Mouse (Mus musculus) Muller cell, postnatal 12 days (primary cell): Measurements from ENCODE around the gene Gm28230.

Source experiments
- DNase-seq: peaks from one replicate; pipeline ENCODE4 v3.0.0-alpha.2; 2015; ENCODE audit errors: inconsistent ontology term

The Gm28230 gene

GRCm38 (mm10) chr2:74691022-74691951 is 35.2 kb upstream of the Gm28230 start, which contains the start of gene Hoxd10:
TSS of gene Hoxd10 (plus strand) at chr2:74691924.
- DNase-seq = no peak

GRCm38 (mm10) chr2:74691995-74692807 is 34.3 kb upstream of the Gm28230 start:
- DNase-seq = no peak

GRCm38 (mm10) chr2:74692808-74693431 is 33.6 kb upstream of the Gm28230 start:
- DNase-seq = no peak

DNA sequence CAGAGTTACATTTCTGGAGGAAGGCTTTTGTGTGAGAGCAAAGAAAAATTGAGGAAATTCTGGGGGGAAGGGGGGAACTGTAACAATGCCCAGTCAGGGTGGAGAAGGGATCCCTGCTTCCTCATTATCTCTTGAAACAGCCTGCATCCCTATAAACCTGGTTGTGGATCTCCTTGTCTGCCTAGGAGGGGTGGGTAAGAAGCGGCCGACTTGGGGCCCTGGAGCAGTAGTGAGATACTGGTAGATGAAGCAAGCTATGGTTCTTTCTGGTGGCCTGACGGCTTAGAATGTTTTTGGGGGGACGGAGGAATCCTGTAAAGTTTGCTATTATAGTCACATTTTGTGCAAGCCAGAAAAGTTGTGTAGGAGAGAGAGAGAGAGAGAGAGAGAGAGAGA is 33.1 kb upstream of the Gm28230 start:
- DNase-seq = no peak

GRCm38 (mm10) chr2:74694066-74694465 is 32.5 kb upstream of the Gm28230 start:
- no peak for DNase-seq

GRCm38 (mm10) chr2:74695383-74695782 is 31.1 kb upstream of the Gm28230 start:
- no peak for DNase-seq

GRCm38 (mm10) chr2:74695813-74696430 is 30.6 kb upstream of the Gm28230 start:
- no peak for DNase-seq

- no peak for DNase-seq
These were observed 29.8 kb upstream of the Gm28230 start for GRCm38 (mm10) chr2:74696442-74697335.

DNA sequence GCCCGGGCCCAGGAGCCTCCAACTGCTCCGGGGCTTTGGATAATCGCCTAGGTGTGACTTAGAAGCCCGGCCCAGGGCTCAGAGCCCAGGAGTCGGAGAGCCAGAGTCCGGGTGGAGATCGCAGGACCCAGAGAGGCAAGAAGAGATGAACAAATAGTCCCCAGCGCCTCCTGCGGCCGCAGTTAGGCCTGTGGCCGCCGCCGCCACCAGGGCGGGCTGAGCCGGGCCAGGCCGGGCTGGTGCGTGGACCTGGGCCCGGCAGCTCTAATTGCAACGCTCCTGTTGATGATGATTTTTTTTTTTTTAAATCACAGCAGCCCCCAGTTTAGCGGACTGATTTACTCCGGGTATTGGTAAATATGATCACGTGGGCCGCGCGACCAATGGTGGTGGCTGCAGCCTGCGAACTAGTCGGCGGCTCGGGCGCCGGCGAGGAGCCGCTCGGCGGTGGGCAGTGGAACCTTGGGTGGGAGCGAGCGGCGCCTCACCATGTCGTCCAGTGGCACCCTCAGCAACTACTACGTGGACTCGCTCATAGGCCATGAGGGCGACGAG is 28.9 kb upstream of the Gm28230 start, which contains the start of gene Hoxd9:
TSS of gene Hoxd9 (plus strand) at position 161 of the 555 bp plus-strand sequence.
- DNase-seq = no peak

DNA sequence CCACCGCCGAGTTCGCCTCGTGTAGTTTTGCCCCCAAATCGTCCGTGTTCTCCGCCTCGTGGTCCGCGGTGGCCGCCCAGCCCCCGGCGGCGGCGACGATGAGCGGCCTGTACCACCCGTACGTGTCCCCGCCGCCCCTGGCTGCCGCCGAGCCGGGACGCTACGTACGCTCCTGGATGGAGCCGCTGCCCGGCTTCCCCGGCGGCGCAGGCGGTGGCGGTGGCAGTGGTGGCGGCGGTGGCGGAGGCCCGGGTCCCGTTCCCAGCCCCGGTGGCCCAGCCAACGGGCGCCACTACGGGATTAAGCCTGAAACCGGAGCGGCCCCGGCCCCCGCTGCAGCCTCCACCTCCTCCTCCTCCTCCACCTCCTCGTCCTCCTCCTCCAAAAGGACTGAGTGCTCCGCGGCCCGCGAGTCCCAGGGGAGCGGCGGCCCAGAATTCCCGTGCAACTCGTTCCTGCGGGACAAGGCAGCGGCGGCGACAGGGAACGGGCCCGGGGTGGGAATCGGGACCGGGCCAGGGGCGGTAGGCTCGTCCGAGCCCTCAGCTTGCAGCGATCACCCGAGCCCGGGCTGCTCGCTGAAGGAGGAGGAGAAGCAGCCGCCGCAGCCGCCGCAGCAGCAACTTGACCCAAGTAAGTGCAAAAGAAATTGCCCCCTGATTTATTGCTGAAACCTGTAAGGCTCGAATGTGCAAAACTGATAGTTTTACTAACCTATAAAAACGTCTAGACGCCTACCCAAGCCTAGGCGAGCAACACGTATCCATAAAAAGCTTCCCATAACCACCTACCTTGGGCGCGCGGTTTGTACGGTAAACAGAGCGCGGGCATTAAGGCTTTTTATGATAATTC is 28.1 kb upstream of the Gm28230 start:
- no peak for DNase-seq

DNA sequence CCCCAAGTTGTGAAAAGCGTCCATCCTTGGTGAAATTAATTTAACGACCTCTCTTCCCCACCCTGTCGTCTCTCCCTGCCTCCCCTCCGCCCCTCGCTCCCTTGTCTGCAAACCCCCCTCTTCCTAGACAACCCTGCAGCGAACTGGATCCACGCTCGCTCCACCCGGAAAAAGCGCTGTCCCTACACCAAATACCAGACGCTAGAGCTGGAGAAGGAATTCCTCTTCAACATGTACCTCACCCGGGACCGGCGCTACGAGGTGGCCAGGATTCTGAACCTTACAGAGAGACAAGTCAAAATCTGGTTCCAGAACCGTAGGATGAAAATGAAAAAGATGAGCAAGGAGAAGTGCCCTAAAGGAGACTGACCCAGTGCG is 27.5 kb upstream of the Gm28230 start:
- no peak for DNase-seq

DNA sequence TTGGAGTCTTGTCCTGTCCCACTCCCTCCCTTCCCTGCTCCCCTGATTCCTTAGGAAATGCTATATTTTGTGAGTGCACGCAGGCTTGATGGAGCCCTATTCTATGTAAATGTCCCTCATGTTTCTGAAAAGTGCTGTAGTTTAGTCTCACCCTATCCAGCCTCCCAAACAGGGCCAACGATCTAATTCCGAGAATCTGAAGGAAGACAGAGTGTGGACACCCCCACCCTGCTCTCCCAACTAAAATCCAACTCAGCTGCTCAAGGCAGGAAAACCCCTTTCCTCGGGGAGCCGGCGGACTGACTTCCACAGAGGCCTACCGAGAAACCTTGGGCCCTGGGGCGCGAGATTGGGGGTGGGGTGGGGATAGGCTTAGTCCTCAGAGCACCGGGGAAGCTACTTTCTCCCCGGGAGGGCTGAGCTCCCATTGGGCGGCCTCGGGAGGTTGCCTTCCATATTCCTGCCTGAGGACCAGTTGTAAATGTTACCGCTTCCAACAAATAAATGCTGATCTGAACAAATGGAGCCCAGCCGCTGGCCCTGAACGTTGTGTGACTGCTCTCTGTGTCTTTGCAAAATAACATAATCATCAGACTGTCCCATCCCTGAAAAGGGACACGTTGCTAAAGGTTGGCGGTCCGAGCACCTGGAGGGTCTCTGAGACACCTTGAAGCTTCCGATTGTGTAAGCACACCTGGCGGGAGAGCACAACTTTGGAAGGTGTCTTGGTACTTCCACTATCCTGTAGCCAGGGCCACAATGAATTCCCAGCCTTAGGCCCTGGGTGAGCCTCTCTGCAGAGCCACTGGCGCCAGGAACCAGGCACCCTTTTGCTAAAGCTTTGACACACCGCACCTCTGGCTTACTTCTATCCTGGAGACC is 26.6 kb upstream of the Gm28230 start:
- DNase-seq = no peak

GRCm38 (mm10) chr2:74700546-74701112 is 25.9 kb upstream of the Gm28230 start:
- no peak for DNase-seq

GRCm38 (mm10) chr2:74701949-74702819 is 24.3 kb upstream of the Gm28230 start:
- no peak for DNase-seq

DNA sequence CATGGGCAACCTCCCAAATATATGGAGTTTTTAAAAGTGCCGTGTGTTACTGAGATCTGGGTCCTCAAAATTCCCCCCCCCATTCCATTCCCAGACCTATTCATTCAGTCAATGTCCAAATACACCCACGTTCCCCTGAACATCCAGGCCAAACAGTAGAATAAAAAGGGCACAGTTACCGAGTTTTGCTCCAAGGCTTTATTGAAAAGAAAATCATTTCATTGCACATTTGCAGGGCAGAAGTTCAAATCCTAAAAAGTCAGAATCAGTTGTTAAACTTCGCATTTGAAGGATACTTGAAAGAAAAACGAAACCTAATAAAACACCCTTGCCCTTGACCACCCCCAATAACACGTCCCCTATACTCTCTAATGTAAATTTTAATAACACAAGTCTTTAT is 23.7 kb upstream of the Gm28230 start:
- DNase-seq = no peak

- no peak for DNase-seq
These were observed 23.2 kb upstream of the Gm28230 start for GRCm38 (mm10) chr2:74703317-74703716.
